Mouse (Mus musculus): ENCODE data around the gene Sec11a. TPM values are rescaled to one million over a fixed set of nuclear protein-coding genes. Genes with fewer than 3 reads are reported as not detected.
"Not testable (repeated sequence)": the region's sequence is repeated elsewhere in the genome, so short reads cannot be mapped to it uniquely, and the experiment has no call there.

Sec11a gene
- polyA plus RNA-seq, 1 experiment, result 52.7 TPM

- DNase-seq, result no peak
- WGBS, result 82% methylated on average over 6 of the region's 6 CpGs
- no peak for TF ChIP-seq POLR2A (IDR thresholded peaks at IDR 0.05; ENCODE audit: borderline replicate concordance, extremely low read depth, low read depth, low read length)
- no peak for TF ChIP-seq CTCF (IDR thresholded peaks at IDR 0.05; ENCODE audit: insufficient read depth, low read length)
- no peak overlapping the region for H3K4me3 ChIP-seq (replicated peaks; ENCODE audit: extremely low read depth, low read depth, low read length)
- peaks cover 19% of the 10 kb centered on the region for H3K4me1 ChIP-seq (ENCODE audit: control insufficient read depth, insufficient read depth, low read length)
Measured at GRCm38 (mm10) chr7:80990276-80990675, 42.7 kb upstream of the Sec11a start.

- 65% methylated on average over 4 of the region's 4 CpGs for WGBS
- TF ChIP-seq CTCF (IDR thresholded peaks at IDR 0.05; ENCODE audit: insufficient read depth, low read length) (no peak), POLR2A (IDR thresholded peaks at IDR 0.05; ENCODE audit: borderline replicate concordance, extremely low read depth, low read depth, low read length) (no peak)
- DNase-seq, result no peak
- Histone ChIP-seq H3K4me3 (replicated peaks; ENCODE audit: extremely low read depth, low read depth, low read length) (no peak overlapping the region), H3K4me1 (ENCODE audit: control insufficient read depth, insufficient read depth, low read length) (peaks cover 14% of the 10 kb centered on the region)
Measured at GRCm38 (mm10) chr7:80987805-80988625, 40.4 kb upstream of the Sec11a start.

- Histone ChIP-seq H3K4me3 (replicated peaks; ENCODE audit: extremely low read depth, low read depth, low read length) (no peak overlapping the region), H3K4me1 (ENCODE audit: control insufficient read depth, insufficient read depth, low read length) (peaks cover 8% of the 10 kb centered on the region)
- TF ChIP-seq CTCF (IDR thresholded peaks at IDR 0.05; ENCODE audit: insufficient read depth, low read length), result no peak
- no peak for TF ChIP-seq POLR2A (IDR thresholded peaks at IDR 0.05; ENCODE audit: borderline replicate concordance, extremely low read depth, low read depth, low read length)
- DNase-seq, result no peak
- WGBS, result 18% methylated on average over 6 of the region's 6 CpGs
Measured at GRCm38 (mm10) chr7:80986458-80987187, 39.0 kb upstream of the Sec11a start.

- no peak overlapping the region for H3K4me3 ChIP-seq (replicated peaks; ENCODE audit: extremely low read depth, low read depth, low read length)
- no peaks in the 10 kb centered on the region for H3K4me1 ChIP-seq (ENCODE audit: control insufficient read depth, insufficient read depth, low read length)
- TF ChIP-seq POLR2A (IDR thresholded peaks at IDR 0.05; ENCODE audit: borderline replicate concordance, extremely low read depth, low read depth, low read length) (no peak), CTCF (IDR thresholded peaks at IDR 0.05; ENCODE audit: insufficient read depth, low read length) (no peak)
- WGBS, result 90% methylated on average over 11 of the region's 11 CpGs
- DNase-seq, result no peak
Measured at GRCm38 (mm10) chr7:80980566-80980965, 33.0 kb upstream of the Sec11a start.

- H3K4me1 ChIP-seq (ENCODE audit: control insufficient read depth, insufficient read depth, low read length); H3K4me3 ChIP-seq (replicated peaks; ENCODE audit: extremely low read depth, low read depth, low read length); DNase-seq: not testable (repeated sequence)
- WGBS, result 0% methylated on average over 3 of the region's 3 CpGs
Measured at GRCm38 (mm10) chr7:80973638-80974015, 26.0 kb upstream of the Sec11a start.

- DNase-seq; H3K4me3 ChIP-seq (replicated peaks; ENCODE audit: extremely low read depth, low read depth, low read length); H3K4me1 ChIP-seq (ENCODE audit: control insufficient read depth, insufficient read depth, low read length): not testable (repeated sequence)
- WGBS, result 33% methylated on average over 4 of the region's 4 CpGs
Measured at GRCm38 (mm10) chr7:80972920-80973637, 25.5 kb upstream of the Sec11a start.

- no peak for DNase-seq
- Histone ChIP-seq H3K4me3 (replicated peaks; ENCODE audit: extremely low read depth, low read depth, low read length) (no peak overlapping the region), H3K4me1 (ENCODE audit: control insufficient read depth, insufficient read depth, low read length) (no peaks in the 10 kb centered on the region)
- TF ChIP-seq POLR2A (IDR thresholded peaks at IDR 0.05; ENCODE audit: borderline replicate concordance, extremely low read depth, low read depth, low read length) (no peak), CTCF (IDR thresholded peaks at IDR 0.05; ENCODE audit: insufficient read depth, low read length) (no peak)
- WGBS, result 92% methylated on average over 5 of the region's 5 CpGs
Measured at GRCm38 (mm10) chr7:80972082-80972481, 24.5 kb upstream of the Sec11a start.

- TF ChIP-seq CTCF (IDR thresholded peaks at IDR 0.05; ENCODE audit: insufficient read depth, low read length), result no peak
- no peak overlapping the region for H3K4me3 ChIP-seq (replicated peaks; ENCODE audit: extremely low read depth, low read depth, low read length)
- 67% methylated on average over 2 of the region's 2 CpGs for WGBS
- H3K4me1 ChIP-seq (ENCODE audit: control insufficient read depth, insufficient read depth, low read length), result no peaks in the 10 kb centered on the region
- no peak for DNase-seq
Measured at GRCm38 (mm10) chr7:80971419-80971818, 23.8 kb upstream of the Sec11a start.

- no peak overlapping the region for H3K4me3 ChIP-seq (replicated peaks; ENCODE audit: extremely low read depth, low read depth, low read length)
- no peaks in the 10 kb centered on the region for H3K4me1 ChIP-seq (ENCODE audit: control insufficient read depth, insufficient read depth, low read length)
- TF ChIP-seq CTCF (IDR thresholded peaks at IDR 0.05; ENCODE audit: insufficient read depth, low read length), result no peak
- TF ChIP-seq POLR2A (IDR thresholded peaks at IDR 0.05; ENCODE audit: borderline replicate concordance, extremely low read depth, low read depth, low read length), result no peak
- 71% methylated on average over 3 of the region's 3 CpGs for WGBS
- DNase-seq, result no peak
Measured at GRCm38 (mm10) chr7:80970913-80971312, 23.3 kb upstream of the Sec11a start.

- 76% methylated on average over 6 of the region's 6 CpGs for WGBS
- no peak for DNase-seq
- no peak overlapping the region for H3K4me3 ChIP-seq (replicated peaks; ENCODE audit: extremely low read depth, low read depth, low read length)
- no peak for TF ChIP-seq POLR2A (IDR thresholded peaks at IDR 0.05; ENCODE audit: borderline replicate concordance, extremely low read depth, low read depth, low read length)
- no peak for TF ChIP-seq CTCF (IDR thresholded peaks at IDR 0.05; ENCODE audit: insufficient read depth, low read length)
- no peaks in the 10 kb centered on the region for H3K4me1 ChIP-seq (ENCODE audit: control insufficient read depth, insufficient read depth, low read length)
Measured at GRCm38 (mm10) chr7:80962799-80963198, 15.2 kb upstream of the Sec11a start.

Measured in lung, adult 2 months (tissue).